Mouse (Mus musculus): ENCODE data around the gene Ribc2.

Gene Ribc2

DNA sequence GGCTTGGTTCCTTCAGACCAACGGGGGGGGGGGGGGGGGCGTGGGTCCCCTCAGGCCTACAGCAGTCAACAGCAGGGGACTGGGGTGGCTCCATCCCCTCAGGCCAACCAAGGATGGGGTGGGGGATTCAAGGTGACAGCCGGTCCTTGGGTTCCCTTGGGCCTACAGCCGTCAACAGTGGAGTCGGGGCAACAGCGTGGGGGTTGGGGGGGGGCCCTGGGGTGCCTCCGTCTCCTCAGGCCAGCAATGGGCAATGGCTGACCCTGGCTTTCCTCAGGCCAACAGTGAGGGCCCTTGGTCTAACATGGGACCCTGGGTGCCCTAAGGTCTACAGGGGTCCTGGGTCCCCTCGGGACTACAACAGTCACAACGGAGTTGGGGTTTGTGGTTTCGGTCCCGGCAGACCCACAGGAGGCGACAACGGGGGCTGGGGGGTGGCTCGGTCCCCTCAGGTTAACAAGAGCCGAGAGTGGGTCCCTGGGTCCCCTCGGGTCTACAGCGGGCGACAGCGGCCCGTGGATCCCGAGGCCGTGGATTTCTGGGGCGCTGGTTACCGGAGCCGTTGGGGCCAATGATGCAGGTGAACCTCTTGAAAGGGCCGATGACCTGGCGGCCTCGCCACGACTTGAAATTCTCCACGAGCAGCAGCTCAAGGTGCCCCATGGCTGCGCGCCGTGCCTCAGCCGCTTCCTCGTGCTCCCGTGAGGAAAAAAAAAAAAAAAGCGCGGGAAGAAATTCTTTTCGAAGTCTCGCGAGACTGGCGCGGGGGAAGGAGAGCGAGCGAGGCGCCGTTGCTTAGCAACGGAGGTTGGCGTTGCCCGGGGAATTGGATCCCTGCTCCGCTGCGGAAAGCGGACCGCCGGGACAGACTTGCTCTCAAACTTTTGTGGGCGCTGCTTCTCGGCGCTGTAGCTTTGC lies at the start of gene Ribc2, which contains the start of gene Smc1b:
TSS of gene Ribc2 (plus strand) at position 804 of the 918 bp plus-strand sequence.
TSS of gene Smc1b (minus strand) at position 690 of the 918 bp plus-strand sequence.
- DNase-seq = peak; percentile 82 to 90

GRCm38 (mm10) chr15:85085641-85086040 lies 46.2 kb upstream of the Ribc2 start:
- DNase-seq = no peak

GRCm38 (mm10) chr15:85132193-85132520 lies 279 bp downstream of the Ribc2 start:
- no peak for DNase-seq

DNA sequence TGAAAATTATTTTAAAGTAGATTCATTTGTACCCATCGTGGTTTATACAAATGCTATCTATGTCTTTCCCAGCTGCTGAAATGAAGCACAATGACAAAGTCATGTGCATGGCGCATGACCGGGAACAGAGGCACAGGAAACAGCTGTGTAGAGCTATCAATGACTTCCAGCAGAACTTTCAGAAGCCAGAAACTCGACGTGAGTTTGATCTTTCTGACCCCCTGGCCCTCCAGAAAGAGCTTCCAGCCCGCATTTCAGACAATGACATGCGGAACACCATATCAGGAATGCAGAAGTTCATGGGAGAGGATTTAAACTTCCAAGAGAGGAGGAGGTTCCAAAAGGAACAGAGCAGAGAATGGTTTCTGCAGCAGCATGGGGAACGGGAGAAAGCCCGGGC lies 3.3 kb downstream of the Ribc2 start:
- no peak for DNase-seq

- DNase-seq = peak in 1 of 2 experiments; percentile 0
Measured at GRCm38 (mm10) chr15:85141290-85141689, 9.4 kb downstream of the Ribc2 start.

GRCm38 (mm10) chr15:85142441-85142840 lies 10.6 kb downstream of the Ribc2 start:
- DNase-seq = peak in 1 of 2 experiments; percentile 0

- DNase-seq = peak in 1 of 2 experiments; percentile 0
Measured at GRCm38 (mm10) chr15:85143161-85143560, 11.3 kb downstream of the Ribc2 start.

GRCm38 (mm10) chr15:85143747-85144146 lies 11.9 kb downstream of the Ribc2 start:
- peak in 1 of 2 experiments; percentile 6 for DNase-seq

DNA sequence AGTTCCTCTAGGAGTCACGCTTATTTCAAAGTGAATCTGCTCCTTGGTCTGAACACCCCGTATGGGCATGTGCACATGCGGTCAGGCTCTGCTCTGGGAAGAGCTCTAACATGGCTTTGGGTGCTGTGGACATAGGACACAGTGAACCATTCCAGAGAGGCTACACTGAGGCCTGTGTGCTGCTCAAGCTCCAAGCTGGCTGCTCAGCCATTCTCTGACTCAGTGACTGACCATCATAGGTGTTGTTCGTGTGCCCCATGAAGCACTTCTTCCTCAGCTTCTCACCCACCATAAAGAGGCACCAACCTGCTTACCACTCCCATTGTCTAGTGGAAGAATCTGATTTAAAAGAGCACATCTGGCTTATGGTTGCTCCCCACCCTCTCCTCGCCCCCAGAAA lies 12.4 kb downstream of the Ribc2 start:
- peak in 1 of 2 experiments; percentile 0 for DNase-seq

- DNase-seq = peak; percentile 89 to 90
Measured at GRCm38 (mm10) chr15:85151433-85151918, 19.6 kb downstream of the Ribc2 start.

GRCm38 (mm10) chr15:85152577-85152976 lies 20.7 kb downstream of the Ribc2 start:
- no peak for DNase-seq

- no peak for DNase-seq
Measured at GRCm38 (mm10) chr15:85154091-85154490, 22.2 kb downstream of the Ribc2 start.

DNA sequence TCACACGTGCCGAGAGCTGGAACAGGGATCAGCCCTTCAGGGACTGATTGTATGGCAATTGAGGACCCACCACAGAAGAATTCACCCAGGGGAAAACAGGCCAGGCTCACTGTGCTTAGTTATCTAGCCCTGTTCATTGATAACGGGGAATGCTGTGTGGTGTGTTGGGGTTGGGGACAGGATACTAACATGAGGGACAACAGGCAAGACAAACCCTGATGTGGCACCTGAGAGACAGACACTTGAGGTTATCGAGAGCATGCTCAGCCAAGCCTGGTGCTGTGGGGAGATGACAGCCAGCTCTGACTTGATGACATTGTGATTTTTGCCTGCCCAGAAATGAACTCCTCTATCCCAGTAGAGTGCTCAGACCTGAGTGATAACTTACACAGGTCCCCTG lies 24.3 kb downstream of the Ribc2 start:
- DNase-seq = no peak

DNA sequence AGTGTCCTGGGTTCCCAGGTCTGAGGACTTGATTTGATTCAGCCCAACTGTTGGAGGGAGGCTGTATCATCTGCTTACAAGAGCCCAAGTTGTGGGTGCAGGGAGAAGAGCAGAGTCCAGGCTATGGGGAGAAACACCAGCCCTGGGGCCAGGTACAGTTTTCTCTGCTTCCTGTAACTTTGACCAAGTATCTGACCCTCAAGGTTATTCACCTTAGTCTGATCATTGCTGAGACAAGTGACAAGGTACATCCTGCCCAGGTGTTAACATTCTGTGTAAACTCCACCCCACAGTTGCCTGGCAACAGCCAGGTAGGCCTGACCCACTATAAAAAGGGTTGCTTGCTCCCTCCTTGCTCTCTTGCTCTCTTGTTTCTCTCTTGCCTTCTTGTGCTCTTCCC lies 29.5 kb downstream of the Ribc2 start:
- DNase-seq = no peak

DNA sequence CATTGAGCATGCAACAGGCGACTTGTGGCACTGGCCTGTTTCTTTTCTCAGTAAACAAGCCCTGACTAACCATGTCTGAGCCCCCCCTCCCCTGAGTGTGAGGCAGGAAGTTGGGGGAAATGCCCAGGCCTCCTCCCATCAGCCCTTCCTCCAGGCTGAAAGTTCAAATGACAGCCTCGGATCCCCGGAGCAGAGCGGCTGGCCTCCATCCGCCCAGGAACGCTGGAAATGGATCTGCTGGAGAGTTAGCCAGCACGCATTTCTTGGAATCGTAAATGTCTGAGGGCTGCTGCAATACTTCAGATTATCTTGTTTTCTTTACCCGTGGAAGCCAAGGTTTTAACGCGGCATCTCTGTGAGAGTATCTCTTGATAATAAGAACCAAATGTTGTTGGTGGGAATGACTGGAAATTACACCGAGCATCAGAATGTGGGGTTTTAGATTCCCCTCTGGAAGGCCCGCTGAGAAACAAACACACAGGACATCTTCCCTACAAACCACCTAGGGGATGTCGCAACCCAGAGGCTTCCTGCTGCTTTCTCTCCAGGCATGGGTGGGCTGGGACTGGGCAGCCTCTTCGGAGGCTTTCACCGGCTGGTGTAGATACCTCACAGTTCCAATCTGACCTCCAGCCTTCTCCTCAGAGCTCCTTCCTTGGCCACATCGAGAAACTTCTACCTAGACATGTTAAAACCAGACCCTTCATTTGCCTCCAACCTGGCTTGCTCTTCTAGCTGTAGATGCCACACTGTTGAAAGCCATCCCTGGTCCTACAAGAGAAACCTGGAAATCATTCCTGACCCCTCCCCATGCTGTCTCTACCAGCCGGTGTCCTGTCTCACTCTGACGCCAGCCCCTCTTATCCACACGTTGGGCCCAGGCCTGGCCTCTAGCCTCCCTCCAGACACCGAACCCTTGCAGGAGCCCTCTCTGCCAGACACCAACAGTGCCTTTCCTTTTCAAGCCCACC lies 31.1 kb downstream of the Ribc2 start:
- DNase-seq = peak; percentile 75 to 84

GRCm38 (mm10) chr15:85166433-85166933 lies 34.6 kb downstream of the Ribc2 start:
- DNase-seq = peak; percentile 21 to 28

DNA sequence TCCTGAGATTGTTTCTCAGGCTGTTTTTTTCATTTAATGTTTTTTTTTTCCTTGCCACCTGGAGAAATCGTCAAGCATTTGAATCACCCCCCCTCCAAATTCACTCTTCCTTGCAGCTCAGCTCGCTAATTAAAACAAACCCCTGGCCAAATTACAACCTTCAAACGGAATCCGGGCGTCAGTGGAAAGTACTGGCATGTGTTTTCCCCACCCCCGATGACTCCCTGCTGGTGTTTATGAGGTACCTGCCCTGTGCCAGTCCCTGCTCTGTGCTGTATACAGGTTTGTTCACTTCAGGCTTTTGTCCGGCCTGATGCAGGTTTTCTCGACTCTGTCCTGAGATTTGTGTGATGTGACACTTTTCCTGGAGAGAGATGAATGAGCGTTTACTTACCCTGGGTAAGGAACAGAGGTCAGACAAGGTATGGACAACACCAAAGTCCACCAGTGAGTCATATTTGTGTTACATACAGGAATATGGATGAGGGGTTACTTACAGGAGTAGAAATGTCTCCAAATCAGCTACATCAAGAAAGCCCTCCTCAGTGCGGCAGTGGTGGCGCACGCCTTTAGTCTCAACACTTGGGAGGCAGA lies 35.3 kb downstream of the Ribc2 start:
- DNase-seq = no peak

DNA sequence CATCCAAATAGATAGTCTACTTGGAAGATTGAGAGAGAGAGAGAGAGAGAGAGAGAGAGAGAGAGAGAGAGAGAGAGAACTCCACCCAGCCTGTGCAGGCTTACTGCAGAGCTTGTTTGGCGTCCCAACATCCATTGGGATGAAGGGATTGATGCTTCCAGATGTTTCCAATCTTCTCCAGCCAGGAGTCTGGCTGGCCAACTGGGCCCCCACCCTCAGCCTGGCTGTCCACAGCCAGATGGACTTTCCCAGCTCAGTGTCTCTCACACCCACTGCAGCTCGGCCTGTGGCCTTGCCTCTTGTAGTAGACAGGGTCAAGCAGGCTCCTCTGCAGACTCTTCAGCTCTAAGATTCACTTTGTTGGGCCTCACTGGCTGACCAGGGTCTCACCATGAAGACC lies 40.2 kb downstream of the Ribc2 start:
- DNase-seq = peak; percentile 62 to 77

GRCm38 (mm10) chr15:85173425-85173824 lies 41.5 kb downstream of the Ribc2 start:
- peak; percentile 32 to 44 for DNase-seq

GRCm38 (mm10) chr15:85174060-85174459 lies 42.2 kb downstream of the Ribc2 start:
- DNase-seq = peak; percentile 29 to 45

DNA sequence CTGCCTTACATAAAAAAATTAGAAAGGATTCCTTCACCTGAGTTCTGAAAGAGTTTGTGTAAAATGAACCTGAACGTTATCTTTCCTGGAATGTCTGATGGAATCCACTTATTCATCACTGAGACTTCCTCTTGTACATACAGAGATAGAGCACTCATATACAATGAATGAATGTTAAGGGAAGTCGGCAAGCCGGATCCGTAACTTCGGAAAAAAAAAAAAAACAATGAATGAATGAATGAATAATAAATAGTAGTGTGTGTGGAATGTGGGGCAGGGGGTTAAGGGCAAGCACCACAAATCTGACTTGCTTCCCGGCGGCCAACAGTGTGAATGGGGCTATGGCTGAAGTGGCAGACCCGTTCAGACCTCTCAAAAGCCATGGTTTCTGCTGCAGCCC lies 45.7 kb downstream of the Ribc2 start:
- peak; percentile 51 to 53 for DNase-seq

GRCm38 (mm10) chr15:85178172-85178571 lies 46.3 kb downstream of the Ribc2 start:
- no peak for DNase-seq
